Mouse (Mus musculus): ENCODE data around the gene Ccdc113.
"Not testable (repeated sequence)": the region's sequence is repeated elsewhere in the genome, so short reads cannot be mapped to it uniquely, and the experiment has no call there.

The Ccdc113 gene

GRCm38 (mm10) chr8:95602168-95602567 lies 68.3 kb downstream of the Ccdc113 start:
- no peak for DNase-seq (ENCODE audit: low read depth)

DNA sequence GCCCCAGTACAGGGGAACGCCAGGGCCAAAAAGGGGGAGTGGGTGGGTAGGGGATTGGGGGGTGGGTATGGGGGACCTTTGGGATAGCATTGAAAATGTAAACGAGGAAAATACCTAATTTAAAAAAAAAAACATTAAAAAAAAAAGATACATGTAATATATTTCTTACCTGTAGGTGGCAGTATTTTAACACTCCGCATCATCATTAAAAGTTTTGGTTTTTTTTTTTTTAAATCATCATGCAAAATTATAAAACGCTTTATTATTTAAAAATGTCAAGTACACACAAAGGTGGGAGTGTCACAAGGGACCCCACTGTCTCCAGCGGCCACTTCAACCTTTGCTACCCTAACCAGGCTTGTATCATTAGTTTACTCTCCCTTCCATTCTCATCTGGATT lies 72.6 kb downstream of the Ccdc113 start:
- DNase-seq (ENCODE audit: low read depth) = not testable (repeated sequence)

- DNase-seq (ENCODE audit: low read depth) = no peak
Observed at GRCm38 (mm10) chr8:95607210-95607609, 73.3 kb downstream of the Ccdc113 start.

Data from c-Kit-positive CD71-positive TER-119-negative erythroid progenitor cells, embryonic 14.5 days (primary cell).